Mouse (Mus musculus): ENCODE results near the gene Grip1.

Grip1 gene

DNA sequence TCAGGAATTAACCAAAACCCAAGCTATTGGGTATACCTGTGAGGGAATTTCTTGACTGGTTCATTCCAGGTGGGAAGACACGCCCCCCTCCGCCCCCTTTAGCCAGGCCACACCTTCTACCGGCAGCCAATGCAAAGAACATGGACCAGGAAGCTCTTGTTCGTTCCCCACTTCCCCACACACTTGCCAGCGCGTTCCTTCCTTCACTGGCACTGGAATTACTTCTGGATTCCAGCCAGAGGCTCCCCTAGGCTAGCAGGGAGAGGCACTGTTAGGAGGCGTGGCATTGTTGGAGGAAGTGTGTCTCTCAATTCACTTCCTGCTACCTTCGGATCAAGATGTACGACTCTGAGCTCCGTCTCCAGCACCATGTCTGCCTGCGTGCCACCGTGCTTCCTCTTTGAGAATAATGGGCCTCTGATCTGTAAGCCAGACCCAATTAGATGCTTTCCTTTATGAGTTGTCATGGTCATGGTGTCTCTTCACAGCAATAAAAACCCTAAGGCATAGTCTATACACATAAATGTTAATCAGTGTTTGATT, 682.5 kb downstream of the Grip1 start:
- DNase-seq (ENCODE audit: low spot score), result no peak

Data from urinary bladder, postnatal 14 days (tissue).